Mouse (Mus musculus): ENCODE measurements at regions not wholly inside any gene's neighbourhood (a gene's known extent, or its start where the extent isn't known, plus 50 kb on each side); places are given as distances from the start of the nearest gene placed in this dataset.
A peak's percentile ranks its signal among the peaks of the same experiment; 100 is the strongest.

GRCm38 (mm10) chr8:34429231-34429630 lies 317.7 kb upstream of the Gm10131 start:
- H3K9ac ChIP-seq = no peak overlapping the region
- H3K27ac ChIP-seq = no peak overlapping the region
- H3K9me3 ChIP-seq = no peaks in the 10 kb centered on the region
- no peaks in the 10 kb centered on the region for H3K36me3 ChIP-seq
- H3K27me3 ChIP-seq (replicated peaks) = no peaks in the 10 kb centered on the region
- H3K4me1 ChIP-seq = no peaks in the 10 kb centered on the region
- no peak for ATAC-seq (ENCODE audit: insufficient read depth, low FRiP score, low read depth)
- WGBS = 66% methylated on average over 3 of the region's 3 CpGs
- H3K4me3 ChIP-seq (replicated peaks) = no peak overlapping the region
- no peak overlapping the region for H3K4me2 ChIP-seq

DNA sequence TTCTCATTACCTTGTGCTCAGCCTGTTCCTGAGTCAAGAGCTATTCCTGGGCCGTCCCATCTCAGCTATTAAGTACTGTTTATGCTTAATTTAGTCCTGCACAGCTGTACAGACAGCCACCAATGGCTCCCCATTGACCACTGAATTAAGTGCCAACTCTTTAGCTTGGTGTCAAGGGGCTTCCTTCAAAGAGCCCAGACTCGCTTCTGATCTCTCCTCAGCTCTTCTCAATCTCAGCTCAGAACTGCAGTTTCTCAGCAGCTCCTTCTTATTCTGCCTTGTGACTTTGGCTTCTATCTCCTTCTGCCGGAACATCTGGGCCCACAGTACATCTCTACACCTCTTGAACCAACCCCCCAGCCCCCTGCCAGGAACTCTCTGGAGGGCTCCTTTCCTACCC lies 290.0 kb upstream of the Gm10131 start:
- no peak overlapping the region for H3K27ac ChIP-seq
- WGBS = 88% methylated on average over 3 of the region's 3 CpGs
- no peak overlapping the region for H3K4me2 ChIP-seq
- H3K4me1 ChIP-seq = no peaks in the 10 kb centered on the region
- no peak for ATAC-seq (ENCODE audit: insufficient read depth, low FRiP score, low read depth)
- no peaks in the 10 kb centered on the region for H3K36me3 ChIP-seq
- H3K27me3 ChIP-seq (replicated peaks) = no peaks in the 10 kb centered on the region
- no peak overlapping the region for H3K9ac ChIP-seq
- no peaks in the 10 kb centered on the region for H3K9me3 ChIP-seq
- H3K4me3 ChIP-seq (replicated peaks) = no peak overlapping the region

GRCm38 (mm10) chr8:34398914-34399813 lies 287.6 kb upstream of the Gm10131 start:
- H3K4me2 ChIP-seq = no peak overlapping the region
- no peak overlapping the region for H3K27ac ChIP-seq
- H3K4me3 ChIP-seq (replicated peaks) = no peak overlapping the region
- no peak for ATAC-seq (ENCODE audit: insufficient read depth, low FRiP score, low read depth)
- no peaks in the 10 kb centered on the region for H3K4me1 ChIP-seq
- WGBS = 70% methylated on average over 14 of the region's 14 CpGs
- no peaks in the 10 kb centered on the region for H3K9me3 ChIP-seq
- H3K36me3 ChIP-seq = no peaks in the 10 kb centered on the region
- no peaks in the 10 kb centered on the region for H3K27me3 ChIP-seq (replicated peaks)
- no peak overlapping the region for H3K9ac ChIP-seq

DNA sequence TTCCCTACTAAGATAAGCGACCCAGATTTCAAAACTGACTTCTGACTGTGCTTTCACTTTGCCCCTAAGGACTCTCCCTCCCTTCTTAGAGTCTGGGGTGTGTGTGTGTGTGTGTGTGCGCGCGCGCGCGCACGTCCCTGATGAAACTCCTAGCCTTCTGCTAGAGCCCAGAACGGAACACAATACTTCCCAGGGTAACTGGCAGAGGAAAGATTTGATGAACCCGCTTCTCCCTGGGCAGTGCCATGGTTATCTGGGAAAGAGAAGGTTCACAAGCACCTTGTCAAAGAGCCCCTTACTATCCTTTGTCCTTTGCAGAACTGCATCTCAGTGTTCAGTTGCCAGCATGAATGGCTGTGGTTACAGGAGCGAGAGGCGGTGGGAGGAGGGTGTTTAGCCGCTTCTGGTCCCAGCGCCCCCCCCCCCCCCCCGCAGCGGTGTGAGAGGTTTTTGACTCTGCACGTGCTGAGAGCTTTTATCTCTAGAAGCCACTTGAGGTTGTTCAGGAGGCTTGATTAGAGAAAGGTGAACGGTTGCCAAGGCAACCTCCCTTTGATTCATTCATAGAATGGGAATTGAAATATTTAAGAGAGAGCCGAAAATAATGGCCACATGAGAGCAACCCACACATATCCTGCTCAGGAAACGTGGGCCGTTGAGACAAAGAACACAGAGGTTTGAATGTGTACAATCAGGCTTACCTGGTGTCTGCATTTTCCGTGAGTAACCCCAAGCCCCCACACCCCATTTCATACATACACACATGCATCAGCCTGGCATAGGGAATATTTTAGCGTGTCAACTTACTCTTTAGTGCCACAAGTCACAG lies 286.3 kb upstream of the Gm10131 start:
- no peaks in the 10 kb centered on the region for H3K27me3 ChIP-seq (replicated peaks)
- H3K9ac ChIP-seq = no peak overlapping the region
- no peak overlapping the region for H3K27ac ChIP-seq
- H3K4me2 ChIP-seq = peak overlapping the region; percentile 23; the same call in 1 of the 2 replicates
- H3K4me3 ChIP-seq (replicated peaks) = no peak overlapping the region
- ATAC-seq (ENCODE audit: insufficient read depth, low FRiP score, low read depth) = 0 out of 2 replicates have a peak, but pooled peaks have one; percentile 4
- no peaks in the 10 kb centered on the region for H3K9me3 ChIP-seq
- 44% methylated on average over 21 of the region's 23 CpGs for WGBS
- no peaks in the 10 kb centered on the region for H3K4me1 ChIP-seq
- H3K36me3 ChIP-seq = no peaks in the 10 kb centered on the region

GRCm38 (mm10) chr8:34397225-34397582 lies 285.7 kb upstream of the Gm10131 start:
- Histone ChIP-seq H3K9me3 (no peaks in the 10 kb centered on the region), H3K9ac (no peak overlapping the region), H3K27me3 (replicated peaks) (no peaks in the 10 kb centered on the region), H3K36me3 (no peaks in the 10 kb centered on the region), H3K4me2 (peak overlapping the region; percentile 23; the same call in 1 of the 2 replicates), H3K4me1 (no peaks in the 10 kb centered on the region), H3K4me3 (replicated peaks) (no peak overlapping the region), H3K27ac (no peak overlapping the region)
- WGBS = 53% methylated on average over 4 of the region's 4 CpGs
- ATAC-seq (ENCODE audit: insufficient read depth, low FRiP score, low read depth) = no peak

DNA sequence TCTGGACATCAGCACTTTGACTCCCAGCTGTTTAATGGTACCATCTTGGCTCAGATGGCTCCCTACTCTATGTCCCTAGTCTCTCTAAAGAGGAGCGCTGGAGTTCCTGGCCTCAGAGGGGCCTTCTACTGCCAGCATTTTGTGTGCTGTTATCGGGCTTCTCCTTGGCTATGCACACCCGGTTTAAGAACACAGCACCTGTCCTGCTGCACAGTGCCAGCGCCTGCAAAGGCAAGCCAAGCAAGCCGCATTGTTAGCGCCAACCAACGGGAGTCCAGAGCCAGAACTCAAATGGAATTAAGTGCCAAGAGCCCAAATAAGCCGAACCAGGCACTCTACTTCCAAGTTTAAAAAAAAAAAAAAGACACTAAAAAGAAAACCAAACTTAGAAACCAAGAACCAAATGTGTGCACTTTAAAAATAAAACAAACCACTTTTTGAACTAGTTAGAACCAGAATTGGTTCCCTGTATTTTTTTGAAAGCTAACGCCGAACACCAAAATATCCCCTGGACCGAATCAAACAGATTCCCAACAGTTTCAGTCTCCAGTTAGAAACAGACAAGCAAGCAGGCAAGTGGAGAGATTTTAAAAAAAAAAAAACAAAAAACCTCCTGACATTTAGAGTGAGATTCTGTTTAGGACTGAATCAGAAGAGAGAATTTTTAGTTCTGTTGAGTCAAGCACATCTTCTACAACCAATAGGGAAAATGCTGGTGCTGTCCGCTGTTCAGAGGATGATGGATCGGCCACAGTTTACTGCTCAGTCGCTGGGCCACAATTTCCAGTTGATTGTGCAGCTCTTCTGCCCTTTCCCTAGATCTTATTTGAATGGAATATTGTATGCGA lies 281.7 kb upstream of the Gm10131 start:
- Histone ChIP-seq H3K27me3 (replicated peaks) (no peaks in the 10 kb centered on the region), H3K36me3 (no peaks in the 10 kb centered on the region), H3K4me1 (no peaks in the 10 kb centered on the region), H3K4me3 (replicated peaks) (no peak overlapping the region), H3K9me3 (no peaks in the 10 kb centered on the region), H3K27ac (no peak overlapping the region), H3K9ac (no peak overlapping the region), H3K4me2 (no peak overlapping the region)
- WGBS = 85% methylated on average over 15 of the region's 15 CpGs
- ATAC-seq (ENCODE audit: insufficient read depth, low FRiP score, low read depth) = no peak

GRCm38 (mm10) chr8:34392208-34392980 lies 280.9 kb upstream of the Gm10131 start:
- H3K27ac ChIP-seq = no peak overlapping the region
- H3K36me3 ChIP-seq = no peaks in the 10 kb centered on the region
- H3K27me3 ChIP-seq (replicated peaks) = no peaks in the 10 kb centered on the region
- no peaks in the 10 kb centered on the region for H3K4me1 ChIP-seq
- no peak overlapping the region for H3K9ac ChIP-seq
- no peak overlapping the region for H3K4me3 ChIP-seq (replicated peaks)
- no peak overlapping the region for H3K4me2 ChIP-seq
- 50% methylated on average over 14 of the region's 14 CpGs for WGBS
- ATAC-seq (ENCODE audit: insufficient read depth, low FRiP score, low read depth) = no peak
- H3K9me3 ChIP-seq = no peaks in the 10 kb centered on the region

DNA sequence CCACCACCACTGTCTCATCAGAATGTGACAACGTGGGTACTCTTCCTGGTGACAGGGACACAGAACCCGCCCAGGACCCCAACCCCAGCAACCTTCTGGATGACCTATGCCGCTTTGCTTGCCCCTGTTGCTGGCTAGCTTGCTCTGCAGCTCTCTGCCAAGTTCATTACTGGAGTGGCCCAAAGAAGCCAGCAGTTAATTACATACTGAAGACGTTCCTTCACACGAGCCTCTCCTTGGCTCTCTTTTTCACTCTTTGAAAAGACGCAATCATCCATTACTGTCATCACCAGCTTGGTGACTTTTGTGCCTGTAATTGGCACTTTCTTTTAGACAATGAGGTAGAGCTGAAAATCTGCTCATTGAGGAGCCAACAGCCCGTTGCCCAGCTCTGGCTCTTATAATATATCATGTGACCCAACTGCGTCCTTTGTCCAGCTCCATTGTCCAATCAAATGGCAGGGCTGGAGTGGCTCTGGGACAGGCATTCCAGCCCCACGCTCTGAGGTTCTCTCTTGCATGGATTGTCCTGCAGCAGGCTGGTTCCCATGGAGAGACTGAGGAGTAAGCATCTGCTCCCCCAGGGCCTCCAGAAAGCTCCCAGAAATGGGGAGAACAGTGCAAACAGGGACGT lies 274.4 kb upstream of the Gm10131 start:
- no peak overlapping the region for H3K27ac ChIP-seq
- no peak overlapping the region for H3K4me2 ChIP-seq
- H3K4me3 ChIP-seq (replicated peaks) = no peak overlapping the region
- no peaks in the 10 kb centered on the region for H3K36me3 ChIP-seq
- no peak overlapping the region for H3K9ac ChIP-seq
- WGBS = 82% methylated on average over 10 of the region's 10 CpGs
- ATAC-seq (ENCODE audit: insufficient read depth, low FRiP score, low read depth) = no peak
- no peaks in the 10 kb centered on the region for H3K27me3 ChIP-seq (replicated peaks)
- no peaks in the 10 kb centered on the region for H3K4me1 ChIP-seq
- no peaks in the 10 kb centered on the region for H3K9me3 ChIP-seq

DNA sequence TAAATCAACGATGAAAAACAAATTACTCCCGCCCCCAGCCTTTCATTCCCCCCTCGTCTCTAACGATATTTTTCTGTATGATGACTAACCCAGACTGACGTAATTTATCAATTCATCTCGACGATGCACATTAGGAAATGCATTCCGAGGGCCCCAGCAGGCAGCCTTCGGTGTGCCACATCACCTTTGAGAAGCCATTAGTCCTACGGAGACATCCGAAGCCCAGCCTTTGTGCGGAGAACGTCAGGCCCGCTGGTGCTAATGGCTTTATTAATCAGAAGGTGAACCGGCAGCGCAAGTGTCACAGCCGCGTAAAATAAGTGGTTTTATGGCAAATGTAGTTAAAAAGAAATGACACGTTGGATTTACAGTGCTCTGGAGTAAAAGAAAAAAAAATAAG lies 269.1 kb upstream of the Gm10131 start:
- H3K27me3 ChIP-seq (replicated peaks) = no peaks in the 10 kb centered on the region
- 43% methylated on average over 19 of the region's 19 CpGs for WGBS
- ATAC-seq (ENCODE audit: insufficient read depth, low FRiP score, low read depth) = no peak

GRCm38 (mm10) chr8:34377154-34377553 lies 265.6 kb upstream of the Gm10131 start:
- Histone ChIP-seq H3K9ac (no peak overlapping the region), H3K4me1 (no peaks in the 10 kb centered on the region; the same call in 1 of the 2 replicates), H3K4me3 (replicated peaks) (no peak overlapping the region), H3K4me2 (no peak overlapping the region), H3K36me3 (no peaks in the 10 kb centered on the region), H3K27me3 (replicated peaks) (no peaks in the 10 kb centered on the region), H3K27ac (no peak overlapping the region), H3K9me3 (no peaks in the 10 kb centered on the region)
- no peak for ATAC-seq (ENCODE audit: insufficient read depth, low FRiP score, low read depth)
- 20% methylated on average over 3 of the region's 3 CpGs for WGBS

More for the DNA sequence above, 269.1 kb upstream of the Gm10131 start:
- Histone ChIP-seq H3K9me3 (no peaks in the 10 kb centered on the region), H3K4me3 (replicated peaks) (no peak overlapping the region), H3K36me3 (no peaks in the 10 kb centered on the region), H3K9ac (no peak overlapping the region), H3K27ac (no peak overlapping the region), H3K4me1 (no peaks in the 10 kb centered on the region), H3K4me2 (no peak overlapping the region)

- WGBS = 90% methylated on average over 9 of the region's 9 CpGs
- Histone ChIP-seq H3K27ac (no peak overlapping the region), H3K4me2 (no peak overlapping the region), H3K9ac (no peak overlapping the region), H3K27me3 (replicated peaks) (no peaks in the 10 kb centered on the region), H3K9me3 (no peaks in the 10 kb centered on the region), H3K36me3 (no peaks in the 10 kb centered on the region), H3K4me1 (no peaks in the 10 kb centered on the region; the same call in 1 of the 2 replicates), H3K4me3 (replicated peaks) (no peak overlapping the region)
- ATAC-seq (ENCODE audit: insufficient read depth, low FRiP score, low read depth) = no peak
These were observed 262.7 kb upstream of the Gm10131 start for GRCm38 (mm10) chr8:34374242-34374641.

Measured in stomach, embryonic 15.5 days (tissue).